Mouse (Mus musculus): ENCODE data around the gene Tas2r116.

Tas2r116 gene

DNA sequence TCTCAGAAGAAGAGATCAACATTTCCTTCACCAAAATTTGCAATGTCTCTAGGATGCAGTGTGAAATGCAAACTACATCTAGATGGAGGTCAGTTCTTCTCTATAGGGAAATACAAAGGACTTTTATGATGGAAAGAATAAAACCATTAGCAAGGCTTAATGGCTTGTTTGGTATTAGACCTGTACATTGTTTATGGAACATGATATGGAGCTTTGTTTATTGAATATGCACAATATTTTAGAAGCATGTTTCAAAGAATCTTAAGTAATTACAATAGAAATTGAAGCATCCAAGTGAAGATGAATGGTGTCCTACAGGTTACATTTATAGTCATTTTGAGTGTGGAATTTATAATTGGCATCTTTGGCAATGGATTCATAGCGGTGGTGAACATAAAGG, at the start of gene Tas2r116:
Tas2r116 (plus strand) TSS at position 301 of the 400 bp plus-strand sequence.
- no peak for DNase-seq

- DNase-seq = no peak
Measured at GRCm38 (mm10) chr6:132846842-132847241, 8.4 kb upstream of the Tas2r116 start, which contains the start of gene Tas2r123. Gene Tas2r123 (plus strand): TSS chr6:132847142.

GRCm38 (mm10) chr6:132867708-132868107, 12.5 kb downstream of the Tas2r116 start, which contains the start of gene Tas2r110:
Gene Tas2r110 (plus strand): TSS chr6:132868008.
- DNase-seq = no peak

GRCm38 (mm10) chr6:132892711-132893110, 37.5 kb downstream of the Tas2r116 start, which contains the start of gene Tas2r113:
Gene Tas2r113 (plus strand): TSS chr6:132893011.
- DNase-seq = no peak

Data from lung, postnatal 10 days (tissue).